Mouse (Mus musculus): ENCODE results near the gene Hsd17b11.
"Not testable (repeated sequence)": the region's sequence is repeated elsewhere in the genome, so short reads cannot be mapped to it uniquely, and the experiment has no call there.

The Hsd17b11 gene

DNA sequence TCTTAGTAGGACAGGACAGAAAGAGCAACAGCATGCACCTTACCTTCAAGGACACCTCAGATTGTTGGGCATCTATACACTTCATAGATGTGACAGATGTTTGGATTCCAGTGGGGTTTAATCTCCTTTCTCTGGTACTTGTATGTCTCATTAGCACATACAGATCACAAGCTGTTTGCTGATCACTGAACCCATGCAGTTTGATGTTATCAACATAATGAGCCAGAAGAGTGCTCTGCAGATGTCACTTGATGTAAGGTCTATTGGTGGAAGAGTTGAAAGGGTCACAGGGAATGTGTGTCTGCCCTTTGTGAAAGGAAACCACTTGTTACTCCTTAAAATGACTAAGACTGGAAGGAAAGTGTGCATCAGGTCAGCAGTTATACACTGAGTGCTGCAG lies 13.3 kb upstream of the Hsd17b11 start:
- DNase-seq, result no peak

DNA sequence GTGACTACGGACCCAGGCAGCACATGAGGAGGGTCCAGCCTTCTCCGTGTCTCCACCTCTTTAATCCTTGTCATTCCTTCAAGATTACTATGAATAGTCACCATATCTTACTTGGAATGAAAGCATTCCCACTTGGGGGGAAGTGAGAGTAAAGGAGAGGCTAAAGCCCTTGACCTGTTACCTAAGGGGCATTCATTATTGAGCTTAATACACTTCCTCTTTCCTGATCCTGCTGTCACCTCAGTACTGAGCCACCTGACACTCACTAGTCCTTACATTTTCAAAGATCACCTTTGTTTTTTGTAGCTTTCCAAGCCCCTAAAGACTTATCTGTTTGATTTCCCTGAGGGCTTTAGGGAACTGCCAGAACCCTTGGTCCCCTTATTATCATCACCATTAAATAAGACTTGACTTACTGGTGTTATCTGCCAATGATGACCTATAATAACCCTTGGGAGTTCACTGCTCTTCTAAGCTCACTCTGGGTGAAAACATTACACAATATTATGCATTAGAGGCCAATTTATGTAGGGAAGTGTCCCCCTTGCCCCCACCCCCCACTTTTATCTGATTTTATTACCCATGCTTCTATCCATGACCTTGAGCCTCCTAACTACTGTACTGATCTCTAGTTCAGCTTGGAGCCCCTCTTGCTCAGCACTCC lies 10.8 kb upstream of the Hsd17b11 start:
- DNase-seq, result no peak

DNA sequence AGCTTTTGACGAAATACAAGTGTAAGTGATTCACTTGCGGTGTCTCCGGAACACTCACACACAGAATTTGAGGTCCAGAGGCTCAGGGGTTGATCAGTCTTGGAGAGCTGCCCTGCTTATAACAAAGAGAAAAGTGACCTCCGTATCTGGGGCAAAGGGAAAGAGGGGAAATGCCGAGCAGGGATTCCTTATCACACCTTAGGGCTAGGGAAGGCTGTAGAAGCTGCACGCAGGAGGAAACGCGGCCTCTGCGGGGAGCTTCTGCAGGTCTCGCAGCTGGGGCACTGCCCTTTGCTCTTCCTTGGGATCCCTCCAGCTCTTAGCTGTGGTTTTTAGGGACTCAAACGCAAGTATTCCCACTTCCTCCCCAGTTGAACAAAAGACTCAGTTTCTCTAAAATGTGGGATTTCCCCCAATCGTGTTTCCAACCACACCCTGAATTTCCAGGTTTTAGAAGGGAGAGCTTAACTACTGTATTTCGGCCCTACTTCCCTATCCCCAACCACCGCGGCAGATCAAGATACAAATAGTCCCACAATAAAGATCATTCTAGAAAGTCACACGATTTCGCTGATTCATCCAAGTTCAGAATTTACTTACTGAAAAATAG lies 3.6 kb upstream of the Hsd17b11 start:
- no peak for DNase-seq

DNA sequence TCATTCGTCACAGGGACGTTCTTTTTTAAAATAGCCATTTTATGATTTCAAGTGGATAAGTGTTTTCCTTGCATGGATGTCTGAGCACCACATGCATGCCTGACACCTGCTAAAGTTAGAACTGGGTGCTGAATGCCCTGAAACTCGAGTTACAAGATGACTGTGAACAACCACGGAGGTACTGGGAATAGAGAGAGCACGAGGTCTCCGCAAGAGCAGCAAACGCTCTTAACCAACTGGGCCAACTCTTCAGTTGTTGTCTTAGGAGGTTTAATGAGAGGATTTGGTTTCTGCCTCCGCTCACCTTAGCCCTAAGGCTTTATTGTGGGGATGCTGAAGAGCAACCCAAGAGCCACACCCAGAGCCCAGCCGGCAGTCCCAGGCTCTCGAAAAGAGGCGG lies 3.0 kb upstream of the Hsd17b11 start:
- no peak for DNase-seq

DNA sequence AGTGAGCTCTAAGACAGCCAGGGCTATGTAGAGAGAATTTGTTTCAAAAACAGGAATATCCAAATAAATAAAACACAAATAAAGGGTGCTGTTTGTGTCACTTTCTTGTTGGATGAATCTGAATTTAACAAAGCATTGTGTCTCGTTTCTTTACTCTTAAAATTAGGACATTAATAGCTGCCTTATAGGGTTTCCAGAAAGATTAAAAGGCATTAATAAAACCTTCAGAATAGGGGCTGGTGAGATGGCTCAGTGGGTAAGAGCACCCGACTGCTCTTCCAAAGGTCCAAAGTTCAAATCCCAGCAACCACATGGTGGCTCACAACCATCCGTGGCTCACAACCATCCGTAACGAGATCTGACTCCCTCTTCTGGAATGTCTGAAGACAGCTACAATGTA lies 2.5 kb upstream of the Hsd17b11 start:
- DNase-seq, result not testable (repeated sequence)

DNA sequence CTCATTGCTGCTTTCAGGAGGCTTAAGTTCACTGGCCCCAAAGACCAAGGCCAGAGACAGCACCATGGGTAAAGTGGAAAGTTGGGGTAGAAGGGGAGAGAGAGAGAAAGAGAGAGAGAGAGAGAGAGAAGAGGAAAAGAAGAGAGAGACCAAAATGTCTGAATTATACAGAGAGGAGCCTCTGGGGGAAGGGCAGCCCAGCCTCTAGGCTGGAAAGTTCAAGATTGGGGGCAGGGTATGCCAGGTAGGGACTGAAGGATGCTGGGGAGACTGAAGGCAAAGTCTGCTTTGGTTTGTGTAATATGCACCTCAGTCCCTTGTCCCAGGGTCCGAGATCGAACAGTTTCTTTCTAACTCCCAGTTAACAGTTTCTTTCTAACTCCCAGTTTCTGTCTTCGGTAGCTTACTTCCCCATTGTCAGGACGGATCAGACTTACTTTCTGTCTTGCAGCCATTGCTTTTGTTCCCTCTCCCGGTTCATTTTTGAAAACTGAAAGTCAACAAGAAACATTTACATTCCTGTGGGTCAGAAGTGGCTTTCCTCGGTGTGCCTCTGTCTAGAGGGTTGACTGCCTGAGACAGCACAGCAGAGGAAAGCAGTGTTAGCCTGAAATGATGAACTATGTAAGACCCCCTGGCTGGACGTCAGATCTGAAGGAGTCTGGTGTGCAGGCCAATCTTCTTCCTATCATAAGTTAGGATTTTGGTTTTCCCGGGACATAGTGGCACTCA lies 1.7 kb upstream of the Hsd17b11 start:
- no peak for DNase-seq

DNA sequence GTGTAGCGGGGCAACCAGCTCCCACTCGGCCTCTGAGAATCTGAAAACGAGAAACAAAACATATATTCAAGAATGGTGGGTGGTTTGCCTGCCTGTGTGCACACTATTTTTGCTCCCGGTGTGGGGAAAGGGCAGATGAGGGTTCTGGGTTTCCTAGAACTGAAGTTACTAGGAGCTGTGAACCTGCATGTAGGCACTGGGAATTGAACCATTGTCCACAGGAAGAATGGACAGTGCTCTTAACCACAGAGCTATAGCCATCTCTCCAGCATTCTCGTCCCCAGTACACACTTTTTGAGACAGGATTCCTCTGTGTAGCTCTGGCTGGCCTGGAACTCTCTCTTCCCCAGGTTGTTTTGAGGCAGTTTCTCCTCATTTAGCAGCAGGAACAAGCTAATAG lies 839 bp upstream of the Hsd17b11 start:
- DNase-seq, result no peak

DNA sequence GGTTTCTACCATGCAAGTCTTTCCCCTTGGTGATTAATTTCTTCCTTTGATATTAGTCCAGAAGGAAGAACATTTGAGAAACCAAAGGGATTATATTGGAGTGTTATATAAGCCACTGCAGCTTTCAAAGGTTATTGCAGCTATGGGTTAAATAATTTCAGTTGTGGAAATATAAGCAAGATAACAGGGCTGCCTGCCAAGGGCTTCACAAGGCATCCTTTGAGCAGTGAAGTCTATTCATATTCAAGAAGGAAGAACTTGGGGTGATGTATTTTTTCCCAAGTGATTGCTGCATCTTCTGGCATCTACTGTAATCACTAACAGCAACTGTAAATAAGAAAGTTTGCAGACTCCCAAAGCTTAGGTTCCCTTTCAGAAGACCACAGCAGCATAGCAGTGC lies 10.3 kb downstream of the Hsd17b11 start:
- DNase-seq, result no peak

DNA sequence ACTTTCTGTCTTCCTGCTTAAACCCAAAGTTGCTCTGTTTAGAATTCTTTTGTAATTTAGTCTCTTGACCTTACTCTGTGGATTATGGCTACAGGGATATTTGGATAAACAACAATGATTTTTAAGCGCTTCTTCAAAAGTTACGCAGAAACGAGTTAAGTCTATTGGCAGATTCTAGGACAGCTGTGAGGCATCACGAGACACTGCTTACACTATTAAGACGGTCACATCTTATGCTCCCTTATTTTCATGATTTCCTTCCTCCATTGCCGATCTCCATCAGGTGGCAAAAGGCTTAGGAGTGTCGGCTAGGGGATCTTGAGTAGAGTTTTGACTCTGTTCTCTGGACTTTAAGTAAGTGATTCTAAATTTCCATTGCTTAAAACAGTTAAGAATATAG lies 11.5 kb downstream of the Hsd17b11 start:
- no peak for DNase-seq

DNA sequence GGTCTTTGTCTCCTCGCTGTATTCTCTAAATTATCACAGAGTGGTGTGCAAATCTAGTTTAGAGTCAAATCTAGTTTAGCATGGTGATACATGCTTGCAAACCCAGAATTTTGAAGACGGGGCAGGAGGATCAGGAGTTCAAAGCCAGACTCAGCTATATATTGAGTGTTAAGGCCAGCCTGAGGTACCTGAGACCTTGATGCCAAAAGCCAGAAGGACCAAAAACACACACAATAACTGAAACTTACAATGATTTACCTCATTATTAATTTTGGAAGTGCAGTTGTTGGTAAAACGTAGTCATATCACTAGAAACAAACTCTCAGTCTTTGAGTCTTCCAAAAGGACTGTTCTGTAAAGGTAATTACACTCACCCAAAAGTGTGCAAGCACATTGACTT lies 12.3 kb downstream of the Hsd17b11 start:
- no peak for DNase-seq

DNA sequence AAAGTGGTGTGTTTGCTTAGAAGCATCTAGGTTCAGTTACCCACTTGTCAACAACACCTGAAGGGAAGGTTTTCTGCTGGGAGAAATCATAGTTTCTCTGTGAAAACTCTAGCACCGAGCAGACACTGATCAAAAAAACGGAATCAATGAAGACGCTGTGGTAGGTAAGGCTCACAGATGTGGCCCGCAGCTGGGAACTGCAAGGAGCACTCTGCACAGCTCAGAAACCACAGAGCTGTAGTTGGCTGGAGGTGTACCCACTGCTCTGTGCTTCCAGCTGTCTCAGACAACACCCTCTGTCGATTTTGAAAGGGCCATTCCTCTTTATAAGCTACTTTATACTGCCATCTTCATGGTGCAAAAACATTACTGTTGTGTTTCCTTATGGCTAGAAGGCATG lies 13.9 kb downstream of the Hsd17b11 start:
- DNase-seq, result peak; percentile 60 to 74

DNA sequence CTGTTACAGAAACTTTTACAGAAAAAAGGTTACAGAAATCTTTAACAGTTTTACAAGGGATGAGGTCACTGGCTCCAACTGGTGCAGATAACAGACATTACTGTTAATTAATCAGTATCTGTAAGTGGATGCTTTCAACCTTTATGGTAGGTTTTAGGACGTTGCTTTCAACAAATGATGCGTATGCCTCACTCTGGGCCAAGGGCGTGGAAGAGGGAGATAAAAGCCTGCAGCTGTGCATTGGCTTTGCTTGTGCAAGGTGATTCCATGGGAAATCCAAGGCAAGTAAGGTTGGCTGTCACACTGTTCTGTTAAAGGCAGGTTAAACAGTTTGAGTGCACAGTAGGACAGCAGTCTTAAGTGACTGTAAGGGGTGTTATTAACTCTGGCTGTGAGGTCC lies 14.9 kb downstream of the Hsd17b11 start:
- DNase-seq, result no peak

DNA sequence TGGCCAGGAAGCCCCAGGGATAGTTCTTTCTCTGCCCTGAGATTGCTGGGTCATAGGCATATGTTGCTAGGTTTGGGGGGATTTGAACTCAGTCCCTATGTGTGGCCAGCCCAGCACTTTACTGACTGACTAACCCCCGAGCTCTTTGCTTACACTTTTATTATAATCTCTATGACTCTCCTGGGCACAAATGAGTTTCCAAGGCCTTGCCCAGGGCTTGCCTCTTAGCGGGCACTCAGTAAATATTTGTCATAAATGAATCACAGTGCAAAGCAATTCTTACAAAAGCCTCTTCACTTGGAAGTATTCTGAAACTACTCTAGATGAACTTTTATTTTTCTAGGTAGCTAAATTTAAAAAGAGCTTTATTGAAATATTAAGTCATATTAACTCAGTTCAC lies 17.8 kb downstream of the Hsd17b11 start:
- DNase-seq, result no peak

DNA sequence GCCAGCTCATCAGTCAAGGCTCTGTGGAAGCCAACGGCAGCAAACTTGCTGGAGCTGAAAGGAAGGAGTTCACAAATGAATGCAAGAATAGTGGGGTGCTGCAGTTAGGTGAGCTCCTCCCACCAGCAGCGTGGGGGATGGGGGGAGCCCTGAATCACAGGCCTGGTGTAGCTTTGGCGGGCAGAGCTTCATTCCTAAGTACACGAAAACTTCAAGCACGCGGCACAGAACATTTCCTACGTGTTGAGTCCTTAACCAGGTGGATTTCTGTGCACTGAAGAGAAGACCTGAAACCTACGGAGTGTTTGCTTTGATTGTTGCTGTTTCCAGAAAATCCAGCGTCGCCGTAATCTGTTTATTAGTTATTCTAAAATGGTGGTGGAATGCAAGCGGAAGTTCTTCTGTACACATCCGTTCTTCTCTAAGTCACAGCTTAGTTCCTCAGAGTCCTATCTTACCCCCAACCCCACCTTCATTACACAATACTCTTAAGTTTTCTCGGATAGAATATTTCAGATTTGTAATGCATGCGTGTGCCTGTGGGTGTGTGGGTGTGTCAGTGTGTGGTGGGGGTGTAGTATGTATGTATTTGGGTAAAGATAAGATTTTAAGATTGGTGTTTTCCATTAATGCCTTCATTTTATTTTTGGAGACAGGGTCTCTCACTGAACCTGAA lies 18.3 kb downstream of the Hsd17b11 start:
- DNase-seq, result no peak

DNA sequence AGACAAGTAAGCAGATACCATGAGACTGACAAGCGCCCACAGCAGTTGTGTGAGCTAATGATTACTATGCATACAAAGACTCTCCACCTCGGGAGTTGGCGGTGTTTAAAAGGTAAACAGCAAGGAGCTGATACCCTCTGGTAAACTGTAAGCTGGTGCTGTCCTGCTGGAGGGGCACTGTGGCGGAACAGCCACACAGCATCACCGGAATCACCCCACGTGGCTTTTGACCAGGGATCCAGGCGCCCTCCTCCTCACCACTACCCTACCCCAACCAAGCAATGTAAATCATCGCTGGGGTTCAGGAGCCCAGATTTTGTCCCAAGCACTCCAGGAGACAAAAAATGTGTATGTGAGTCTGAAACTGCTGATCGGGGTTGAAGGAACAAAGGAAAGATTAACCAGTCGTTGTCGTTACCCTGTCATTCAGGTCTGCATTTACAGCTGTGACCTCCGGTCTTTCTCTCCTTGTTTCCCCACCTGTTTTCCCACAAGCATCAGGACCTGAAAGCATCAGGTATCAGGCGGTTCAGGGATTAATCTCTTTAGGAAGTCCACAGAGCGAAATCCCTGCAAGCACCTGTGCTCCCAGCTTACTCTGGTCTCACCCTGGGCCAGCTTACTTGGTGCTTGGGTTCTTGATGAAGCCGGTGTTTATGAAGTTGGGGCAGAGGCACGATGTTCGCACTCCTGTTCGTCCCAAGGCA lies 19.0 kb downstream of the Hsd17b11 start:
- DNase-seq, result no peak

DNA sequence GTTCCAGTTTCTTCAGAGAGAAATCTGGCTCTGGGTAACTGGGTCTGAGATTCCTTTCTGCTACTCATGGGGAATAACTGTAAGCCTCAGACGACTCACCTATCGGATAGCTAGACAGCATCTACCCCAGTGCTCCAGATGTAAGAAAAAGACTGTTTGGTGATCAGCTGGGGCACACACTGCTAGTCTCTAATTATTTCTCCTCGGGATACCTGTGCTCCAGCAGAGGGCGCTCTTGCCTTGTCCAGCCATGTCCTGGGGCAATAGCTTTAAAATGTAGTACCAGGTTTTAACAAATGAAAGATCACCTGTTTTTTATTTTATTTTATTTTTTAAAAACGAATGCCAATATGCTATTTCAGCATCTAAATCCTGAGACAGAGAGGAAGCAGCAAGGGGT lies 22.0 kb downstream of the Hsd17b11 start:
- peak; percentile 48 to 50 for DNase-seq

DNA sequence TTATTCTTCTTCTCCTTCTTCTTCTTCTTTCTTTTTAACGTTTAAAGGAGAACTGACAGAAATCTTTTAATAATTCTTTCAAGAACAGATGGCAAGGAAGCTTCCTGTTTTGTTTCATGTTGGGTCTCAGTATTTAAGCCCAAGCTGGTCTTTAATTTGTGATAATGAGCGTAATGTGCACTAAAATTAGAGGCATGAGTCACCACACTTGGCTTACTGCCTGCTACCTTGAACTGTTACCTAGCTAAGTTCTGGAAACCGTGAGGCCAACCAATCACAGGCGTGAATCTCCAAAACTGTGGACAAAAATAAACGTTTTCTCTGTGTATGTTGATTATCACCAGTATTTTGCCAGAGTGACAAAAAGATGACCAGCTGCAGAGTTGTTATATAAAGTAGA lies 23.0 kb downstream of the Hsd17b11 start:
- DNase-seq, result no peak

DNA sequence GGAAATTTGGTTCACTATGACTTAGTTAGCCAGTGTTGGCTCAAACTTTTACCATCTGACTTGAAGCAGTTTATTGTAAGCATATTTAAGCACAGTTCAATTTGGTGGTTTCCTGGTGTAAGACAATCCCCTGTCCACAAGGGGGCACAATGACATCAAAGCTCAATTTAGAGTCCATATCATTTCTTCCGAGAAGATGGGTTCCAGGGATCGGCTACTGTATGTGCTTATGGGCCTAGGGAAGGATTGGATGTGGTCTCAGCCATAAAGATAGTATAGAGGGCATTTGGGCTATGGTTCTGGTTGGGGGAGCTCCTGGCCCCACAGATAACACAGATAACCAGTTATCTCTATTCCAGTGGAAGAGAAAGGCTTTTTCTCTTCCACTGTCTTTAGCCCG lies 26.5 kb downstream of the Hsd17b11 start:
- DNase-seq, result no peak

DNA sequence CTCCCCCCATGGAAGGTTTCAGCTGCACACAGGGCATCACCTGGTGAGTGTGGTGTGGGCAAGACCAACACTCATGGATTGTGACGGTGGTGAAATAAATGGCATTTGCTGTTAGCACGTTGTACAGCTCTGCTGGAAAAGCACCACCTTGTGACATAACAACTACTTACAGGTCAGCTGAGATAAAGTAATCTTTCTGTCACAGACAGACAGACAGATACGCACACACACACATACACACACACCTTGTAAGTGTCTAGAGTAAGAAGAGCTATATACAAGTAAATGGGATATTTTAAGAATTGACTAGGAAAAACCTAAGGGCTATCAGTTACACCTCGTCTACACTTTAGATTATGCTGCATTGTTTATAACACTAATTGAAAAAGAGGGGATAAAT lies 27.1 kb downstream of the Hsd17b11 start:
- no peak for DNase-seq

DNA sequence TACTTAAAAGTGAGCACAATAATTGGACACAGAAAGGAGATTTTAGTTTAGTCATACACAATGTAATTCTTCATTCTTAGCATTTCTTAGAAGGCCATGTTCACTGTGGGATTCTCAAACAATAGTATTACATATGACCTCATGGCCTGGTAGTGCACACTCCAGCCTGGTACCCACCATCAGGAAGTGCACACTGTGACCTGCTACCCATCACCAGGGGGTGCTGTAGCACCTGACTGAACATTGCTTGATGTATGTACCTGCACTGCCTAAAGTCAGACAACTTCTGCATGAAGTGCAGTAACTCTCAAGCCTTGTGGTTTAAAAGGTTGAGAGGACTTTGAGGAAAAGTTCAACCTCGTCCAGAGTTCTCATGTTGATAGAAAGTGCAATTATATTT lies 28.1 kb downstream of the Hsd17b11 start:
- no peak for DNase-seq

DNA sequence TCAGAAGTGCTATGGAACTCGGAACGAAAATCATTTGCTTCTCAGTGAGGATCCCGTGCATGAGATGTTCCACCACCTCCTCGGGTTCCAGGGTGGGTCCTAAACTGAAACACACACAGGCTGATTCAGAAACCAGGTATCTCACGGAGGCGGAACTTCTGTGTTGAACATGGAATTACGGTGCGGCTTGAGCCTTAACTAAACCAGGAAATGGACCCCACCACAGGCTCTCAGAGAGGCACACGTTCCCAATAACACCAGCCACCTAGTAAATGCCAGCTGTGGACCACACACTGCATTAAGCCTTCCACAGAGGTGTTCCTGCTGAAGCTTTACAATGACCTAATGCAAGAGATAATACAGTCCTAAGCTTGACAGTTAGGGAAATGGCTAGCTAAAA lies 28.9 kb downstream of the Hsd17b11 start:
- DNase-seq, result no peak

DNA sequence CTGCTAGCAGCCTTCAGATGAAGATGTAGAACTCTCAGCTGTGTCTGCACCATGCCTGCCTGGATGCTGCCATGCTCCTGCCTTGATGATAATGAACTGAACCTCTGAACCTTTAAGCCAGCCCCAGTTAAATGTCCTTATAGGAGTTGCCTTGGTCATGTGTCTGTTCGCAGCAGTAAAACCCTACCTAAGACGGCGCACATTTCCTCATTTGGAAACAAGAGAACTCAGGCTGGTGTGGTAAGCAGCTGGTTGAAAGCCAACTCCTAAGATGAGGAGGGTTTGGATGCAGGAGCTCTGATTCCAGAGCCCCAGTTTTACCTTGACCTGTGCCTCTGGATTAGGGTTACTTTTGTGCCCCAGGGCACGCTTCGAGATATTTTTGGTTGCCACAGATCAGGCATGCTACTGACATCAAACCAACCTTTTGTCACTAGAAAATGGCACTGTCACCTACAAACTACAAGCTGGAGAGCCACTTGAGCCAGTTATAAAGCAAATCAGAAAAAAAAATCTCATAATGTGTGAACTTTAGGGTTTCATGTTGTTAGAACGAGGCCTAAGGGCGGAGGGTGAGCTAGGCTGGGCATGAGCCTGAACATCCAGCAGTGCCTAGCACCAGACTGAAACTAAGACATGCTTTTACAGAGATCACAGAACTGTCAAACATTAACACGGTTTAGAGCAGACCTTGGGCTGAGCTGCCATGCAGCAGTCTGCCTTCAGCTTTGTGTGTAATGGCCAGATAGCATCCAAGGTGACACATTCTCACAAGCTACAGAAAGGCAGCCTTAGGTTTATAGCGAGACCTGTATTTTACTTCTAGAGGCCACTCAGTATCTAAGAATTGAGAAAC lies 40.8 kb downstream of the Hsd17b11 start:
- no peak for DNase-seq
